ENCODE assay signal across 8 mouse cellular contexts in genomic region chrX:139774309-139775083, GRCm38 (mm10). TPM values are rescaled to one million over a fixed set of nuclear protein-coding genes. Genes with fewer than 3 reads are reported as not detected.
DNase-seq lines count a peak whose midpoint lies in the region; ATAC-seq and TF ChIP-seq lines count a peak whose summit lies in the region.
"Had no signal": no experiment of that assay in that cellular context is flagged by ENCODE, and none has a peak within 500 bp of the region (broad histone marks: within the 10 kb centered on the region; RNA-seq: fewer than 3 reads in every experiment).

No protein-coding gene starts in this region.

- peak; percentile 83 for TF ChIP-seq CTCF in liver, postnatal 0 days (IDR thresholded peaks at IDR 0.05; ENCODE audit: low read depth)

- H3K27me3 ChIP-seq in embryonic facial prominence, embryonic 10.5 days (replicated peaks; ENCODE audit: low read depth, poor library complexity, severe bottlenecking) = peaks cover 72% of the 10 kb centered on the region
- no peaks in the 10 kb centered on the region for H3K27me3 ChIP-seq in liver, postnatal 0 days (ENCODE audit: insufficient read depth, low read length)

- H3K4me2 ChIP-seq in liver, postnatal 0 days (ENCODE audit: low read depth, low read length) = peak overlapping the region; percentile 33; the same call in 1 of the 2 replicates

- no peaks in the 10 kb centered on the region for H3K9me3 ChIP-seq in embryonic facial prominence, embryonic 10.5 days
- no peaks in the 10 kb centered on the region for H3K9me3 ChIP-seq in liver, postnatal 0 days (ENCODE audit: low read length)

- no peak overlapping the region for H3K4me3 ChIP-seq in embryonic facial prominence, embryonic 10.5 days
- no peak overlapping the region for H3K4me3 ChIP-seq in liver, postnatal 0 days (ENCODE audit: low read depth, low read length)

- WGBS in embryonic facial prominence, embryonic 10.5 days = 32% methylated on average over 18 of the region's 18 CpGs
- whole genome bisulfite sequencing in liver, postnatal 0 days (ENCODE audit: insufficient replicate concordance) = 27% methylated on average over 18 of the region's 18 CpGs

- peak; percentile 30 for DNase-seq in urinary bladder, postnatal 14 days (ENCODE audit: low spot score)
- no peak for DNase-seq in urinary bladder, adult 2 months (ENCODE audit: low spot score)
- peak; percentile 67 for DNase-seq in adrenal gland, postnatal 10 days
- peak; percentile 51 for DNase-seq in embryonic facial prominence, embryonic 10.5 days (ENCODE audit: low spot score)
- peak; percentile 63 for DNase-seq in induced T-regulatory cell, adult 2 months (ENCODE audit: low read depth)
- peak; percentile 63 for DNase-seq in liver, postnatal 0 days
- DNase-seq in right cerebral cortex, postnatal 25 days = peak; percentile 11

- H3K27ac ChIP-seq in embryonic facial prominence, embryonic 10.5 days (replicated peaks) = no peak overlapping the region
- no peak overlapping the region for H3K27ac ChIP-seq in liver, postnatal 0 days (ENCODE audit: low read depth)

- H3K4me1 ChIP-seq in embryonic facial prominence, embryonic 10.5 days = no peaks in the 10 kb centered on the region
- H3K4me1 ChIP-seq in liver, postnatal 0 days (ENCODE audit: insufficient read depth) = peaks cover 3% of the 10 kb centered on the region; the same call in 1 of the 2 replicates

- peak; percentile 65 for ATAC-seq in liver, postnatal 0 days

- H3K9ac ChIP-seq in liver, postnatal 0 days (replicated peaks) = no peak overlapping the region

- H3K36me3 ChIP-seq in embryonic facial prominence, embryonic 10.5 days (replicated peaks) = no peaks in the 10 kb centered on the region
- no peaks in the 10 kb centered on the region for H3K36me3 ChIP-seq in liver, postnatal 0 days (replicated peaks; ENCODE audit: insufficient read depth, low read length)

- TF ChIP-seq EP300 in liver, postnatal 0 days (IDR thresholded peaks at IDR 0.05; ENCODE audit: low read depth) = no peak

RNA-seq across cellular contexts. Expression of gene Ripply1, which starts 7.7 kb away (rescaled TPM):
- polyA plus RNA-seq in urinary bladder, adult 2 months (2012; rRNA removed) = not detected in 2 replicates
- total RNA-seq in adrenal gland, postnatal 10 days (2021) = not detected
- 0.25 TPM in 1 of 2 replicates, not detected in the other for polyA plus RNA-seq in embryonic facial prominence, embryonic 10.5 days (2016; fragmentation: Nextera tagmentation; extraction: Ambion mirVana)
- not detected in 2 replicates for polyA plus RNA-seq in liver, postnatal 0 days (2015; fragmentation: Nextera tagmentation; extraction: Ambion mirVana)
- total RNA-seq: layer of hippocampus, adult 18-20 months had no signal

RNA-seq across cellular contexts. Expression of gene Cldn2, which starts 26.1 kb away (rescaled TPM):
- polyA plus RNA-seq in urinary bladder, adult 2 months (2012; rRNA removed) = 0.06 and 0.10 TPM in 2 replicates
- total RNA-seq in adrenal gland, postnatal 10 days (2021) = 1 to 10 TPM; 1.4 TPM
- polyA plus RNA-seq in embryonic facial prominence, embryonic 10.5 days (2016; fragmentation: Nextera tagmentation; extraction: Ambion mirVana) = 0.15 and 0.31 TPM in 2 replicates
- polyA plus RNA-seq in liver, postnatal 0 days (2015; fragmentation: Nextera tagmentation; extraction: Ambion mirVana) = 8.1 and 8.4 TPM in 2 replicates
